Mouse (Mus musculus): ENCODE measurements around the gene Emc9.

The Emc9 gene

DNA sequence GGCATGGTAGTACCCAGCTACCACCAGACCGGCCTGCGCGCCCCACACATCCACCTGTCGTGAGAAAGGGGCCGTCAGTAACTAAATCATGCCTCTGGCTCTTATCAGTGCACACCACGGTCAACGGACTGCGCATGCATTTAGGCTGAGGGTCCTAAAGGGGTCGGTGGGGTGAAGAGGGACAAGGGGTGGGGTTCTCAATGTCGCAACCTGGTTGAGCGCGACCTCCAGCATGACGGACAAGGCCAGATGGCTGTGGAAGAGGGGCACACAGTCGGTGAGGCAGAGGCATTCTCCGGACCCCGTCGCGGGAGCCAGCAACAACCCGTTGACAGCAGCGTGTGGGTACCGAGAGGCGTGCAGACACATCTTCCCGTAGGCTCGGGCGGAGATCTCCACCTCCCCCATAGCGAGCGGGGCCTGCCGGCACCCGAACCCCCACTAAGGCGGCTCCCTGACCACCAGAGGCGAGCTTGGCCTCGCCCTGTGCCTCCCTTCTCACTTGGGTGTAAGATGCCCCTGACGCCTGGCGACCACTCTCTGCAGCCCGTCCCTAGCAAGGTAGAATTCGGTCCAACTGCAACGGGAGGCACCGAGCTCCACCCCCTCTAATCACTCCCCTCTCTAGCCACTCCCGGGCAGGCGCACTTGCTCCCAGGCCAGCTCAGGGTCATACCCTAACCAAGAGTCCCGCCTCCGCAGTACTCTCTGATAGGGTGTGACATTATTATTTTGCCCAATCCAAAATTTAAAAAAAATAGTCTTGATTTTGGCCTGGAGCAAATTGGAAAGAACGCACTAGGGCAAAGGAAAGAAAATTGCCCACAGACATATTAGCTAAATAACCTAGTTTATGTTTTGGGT is at the start of gene Emc9:
Gene Emc9 (minus strand): TSS at position 601 of the 864 bp plus-strand sequence.
- peak; percentile 86 for DNase-seq

DNA sequence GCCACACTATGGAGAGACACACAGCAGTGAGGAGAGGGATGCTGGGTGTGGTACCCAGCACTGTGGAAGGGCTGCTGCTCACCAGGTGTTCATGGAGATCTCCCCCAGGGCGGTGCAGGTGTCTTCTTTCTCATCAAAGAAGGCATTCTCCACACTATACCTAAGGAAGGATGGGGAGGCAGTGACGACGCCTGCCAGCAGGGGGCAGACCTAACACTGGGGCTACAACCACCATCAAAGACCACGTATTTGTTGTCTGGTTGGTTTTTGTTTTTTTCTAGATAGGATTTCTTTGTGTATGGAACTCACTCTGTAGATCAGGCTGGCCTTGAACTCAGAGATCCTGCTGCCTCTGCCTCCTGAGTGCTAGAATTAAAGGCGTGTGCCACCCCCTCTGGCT is 44.2 kb upstream of the Emc9 start:
- peak; percentile 56 for DNase-seq

DNA sequence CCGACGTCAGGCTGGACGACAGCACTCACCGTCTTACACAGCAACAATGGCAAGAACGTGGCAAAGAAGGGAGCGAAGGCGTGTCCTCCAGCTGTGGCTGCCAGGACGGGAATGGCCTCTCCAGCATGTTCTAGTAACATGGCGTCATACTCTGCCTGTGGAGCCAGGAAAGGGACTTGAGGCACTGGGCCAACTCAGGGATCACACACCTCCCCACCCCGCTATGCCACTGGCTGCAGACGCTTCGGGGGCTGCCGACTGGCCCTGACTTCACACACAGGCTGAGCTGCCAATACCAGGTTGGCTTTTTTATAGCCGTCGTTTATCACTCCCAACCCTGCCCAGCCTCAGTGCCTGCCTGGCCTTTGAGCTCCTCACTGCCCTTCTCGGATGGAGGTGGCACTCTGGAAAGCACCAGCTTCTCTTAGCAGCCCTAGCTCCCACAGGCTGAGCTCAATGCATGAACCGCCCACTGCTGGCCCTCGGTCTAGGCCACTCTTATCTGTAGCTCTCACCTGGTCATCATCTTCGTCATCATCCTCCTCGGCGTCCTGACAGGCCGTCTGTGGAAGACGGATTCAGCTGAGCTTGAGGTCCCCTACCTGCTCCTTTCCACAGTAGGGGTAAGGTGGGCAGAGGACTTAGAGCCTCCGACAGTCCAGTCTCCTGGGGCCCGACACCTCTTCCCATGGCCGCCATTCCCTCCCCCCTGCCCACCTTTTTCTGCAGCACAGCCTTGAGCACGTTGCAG is 43.1 kb upstream of the Emc9 start:
- DNase-seq = no peak

DNA sequence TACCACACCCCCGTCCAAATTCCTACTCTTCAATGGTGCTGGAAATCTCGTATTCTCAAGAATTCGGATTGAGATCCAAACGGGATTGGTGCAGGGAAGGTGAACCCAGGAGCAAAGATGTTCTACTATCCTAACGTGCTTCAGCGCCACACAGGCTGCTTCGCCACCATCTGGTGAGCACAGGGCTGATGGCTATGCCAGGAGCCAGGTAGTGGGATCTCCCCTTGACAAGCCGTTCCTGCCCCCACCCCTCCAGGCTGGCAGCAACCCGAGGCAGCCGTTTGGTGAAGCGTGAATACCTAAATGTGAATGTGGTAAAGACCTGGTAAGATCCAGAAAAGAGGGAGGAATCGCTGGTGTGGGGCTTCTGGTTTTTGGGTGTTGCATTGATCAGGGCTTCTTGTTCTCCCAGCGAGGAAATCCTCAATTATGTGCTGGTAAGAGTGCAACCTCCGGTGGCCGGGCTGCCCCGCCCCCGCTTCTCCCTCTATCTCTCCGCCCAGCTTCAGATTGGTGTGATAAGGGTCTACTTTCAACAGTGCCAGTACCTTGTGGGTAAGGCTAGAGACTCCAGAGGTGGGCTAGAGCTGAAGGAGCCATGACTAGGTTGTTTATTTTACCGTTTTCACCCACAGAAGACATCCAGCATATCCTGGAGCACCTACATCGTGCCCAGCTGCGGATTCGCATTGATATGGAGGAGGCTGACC is 33.5 kb upstream of the Emc9 start:
- no peak for DNase-seq

DNA sequence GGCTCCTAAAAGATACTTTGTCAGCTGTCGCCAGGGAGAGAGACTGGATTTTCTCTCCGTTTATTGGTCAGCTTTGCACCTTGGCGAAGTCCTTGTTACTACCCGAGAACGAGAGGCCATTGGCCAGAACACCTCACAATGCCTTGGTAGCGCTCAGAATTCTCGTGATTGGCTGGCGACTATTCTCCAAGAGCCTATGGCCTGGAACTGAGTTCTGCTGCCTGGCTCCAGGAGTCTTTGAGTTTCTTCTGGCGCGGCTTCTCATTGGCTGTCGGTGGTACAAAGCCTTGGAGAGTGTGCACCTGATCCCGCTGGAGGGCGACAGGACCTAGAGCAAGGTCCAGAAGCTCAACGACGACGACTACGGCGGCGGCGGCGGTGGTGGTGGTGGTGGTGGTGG is 32.7 kb upstream of the Emc9 start, which contains the start of gene Rec8:
Gene Rec8 (plus strand): TSS at position 216 of the 400 bp plus-strand sequence.
- DNase-seq = peak; percentile 59

DNA sequence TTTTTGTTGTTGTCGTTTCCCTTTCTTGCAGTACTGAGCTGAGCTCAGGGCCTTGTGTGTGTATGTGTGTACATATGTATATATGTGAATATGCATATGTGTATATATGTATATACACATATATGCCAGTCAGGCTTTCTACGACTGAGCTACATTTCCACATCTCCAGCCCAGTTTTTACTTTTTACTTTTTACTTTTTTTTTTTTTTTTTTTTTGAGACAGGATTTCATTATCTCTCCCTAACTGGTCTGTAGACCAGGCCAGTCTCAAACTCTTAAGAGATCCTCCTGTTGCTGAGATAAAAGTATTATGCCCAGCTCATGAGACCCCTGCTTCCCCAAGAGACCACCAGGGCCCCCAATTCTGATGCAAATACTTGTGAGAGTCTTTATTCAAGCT is 31.7 kb upstream of the Emc9 start:
- DNase-seq = no peak

DNA sequence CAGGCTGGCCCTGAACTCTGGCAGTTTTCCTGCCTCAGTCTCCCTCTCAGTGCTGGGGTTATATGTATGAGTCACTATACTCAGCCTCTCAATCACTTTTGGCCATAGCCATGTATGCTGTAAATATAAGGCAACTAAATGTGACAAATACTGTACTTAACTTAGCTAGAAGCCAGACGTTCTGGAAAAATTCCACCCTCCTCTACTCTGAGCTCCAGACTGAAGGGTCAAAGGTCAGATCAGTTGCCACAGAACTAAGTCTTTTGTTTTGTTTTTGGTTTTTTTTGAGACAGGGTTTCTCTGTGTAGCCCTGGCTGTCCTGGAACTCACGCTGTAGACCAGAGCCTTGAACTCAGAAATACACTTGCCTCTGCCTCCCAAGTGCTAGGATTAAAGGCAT is 30.8 kb upstream of the Emc9 start:
- no peak for DNase-seq

DNA sequence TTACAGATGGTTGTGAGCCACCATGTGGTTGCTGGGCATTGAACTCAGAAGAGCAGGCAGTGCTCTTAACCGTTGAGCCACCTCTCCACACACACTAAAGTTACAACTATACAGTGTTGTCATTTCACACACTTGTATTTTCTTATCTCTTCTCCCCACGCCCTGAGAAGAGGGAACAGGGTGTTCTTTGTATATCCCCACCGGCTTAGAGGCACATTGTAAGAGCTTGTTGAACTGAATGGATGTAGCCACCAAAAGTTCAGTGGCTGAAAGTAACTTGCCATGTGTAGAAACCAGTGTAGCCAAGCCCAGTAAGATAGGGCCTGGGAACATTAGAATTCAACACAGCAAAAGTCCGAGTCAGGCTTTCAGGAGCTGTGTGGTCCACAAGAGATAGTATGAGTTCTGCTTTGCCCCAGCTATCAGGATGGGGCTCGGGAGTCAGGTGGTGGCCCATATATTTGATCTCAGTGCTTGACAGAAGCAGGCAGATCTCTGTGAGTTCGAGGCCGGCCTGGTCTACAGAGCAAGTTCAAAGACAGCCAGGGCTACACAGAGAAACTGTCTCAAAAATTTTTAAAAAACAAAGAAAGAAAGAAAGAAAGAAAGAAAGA is 29.6 kb upstream of the Emc9 start:
- no peak for DNase-seq

DNA sequence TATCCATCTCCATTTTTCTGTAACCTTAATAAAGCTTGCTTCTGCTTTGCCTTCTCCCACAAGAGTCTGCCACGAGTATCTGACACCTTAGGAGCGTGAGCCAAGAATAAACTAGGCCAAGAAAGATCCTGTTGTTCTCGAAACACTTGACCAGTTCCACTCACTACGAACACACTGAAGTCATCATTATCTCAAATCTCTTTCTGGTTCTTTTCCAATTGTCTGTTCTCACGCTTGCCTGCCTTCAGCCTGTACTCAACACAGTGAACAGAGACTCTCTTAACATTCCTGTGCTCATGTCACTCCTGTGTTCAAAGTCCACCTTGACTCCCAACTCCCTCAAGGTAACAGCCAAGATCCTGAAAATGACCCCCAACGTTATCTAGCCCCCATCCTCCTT is 28.2 kb upstream of the Emc9 start:
- DNase-seq = no peak

DNA sequence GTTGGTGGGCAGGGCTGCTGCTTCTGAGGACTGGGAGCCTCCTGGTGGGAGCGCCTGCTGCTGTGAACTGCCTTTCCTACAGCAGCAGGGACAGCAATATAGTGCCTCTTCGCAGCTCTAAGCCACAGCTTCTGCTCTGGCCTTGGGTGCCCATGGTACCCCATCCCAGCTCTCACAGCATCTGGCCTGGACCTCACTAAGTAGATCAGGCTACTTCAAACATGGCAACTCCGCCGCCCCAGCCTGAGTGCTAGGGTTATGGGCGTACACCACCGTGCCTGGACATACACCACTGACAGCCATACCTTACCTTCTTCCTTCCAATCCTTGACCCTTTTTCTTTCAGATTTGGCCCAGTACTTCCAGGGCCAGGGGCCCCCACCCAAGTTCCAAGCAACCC is 23.2 kb upstream of the Emc9 start:
- no peak for DNase-seq

DNA sequence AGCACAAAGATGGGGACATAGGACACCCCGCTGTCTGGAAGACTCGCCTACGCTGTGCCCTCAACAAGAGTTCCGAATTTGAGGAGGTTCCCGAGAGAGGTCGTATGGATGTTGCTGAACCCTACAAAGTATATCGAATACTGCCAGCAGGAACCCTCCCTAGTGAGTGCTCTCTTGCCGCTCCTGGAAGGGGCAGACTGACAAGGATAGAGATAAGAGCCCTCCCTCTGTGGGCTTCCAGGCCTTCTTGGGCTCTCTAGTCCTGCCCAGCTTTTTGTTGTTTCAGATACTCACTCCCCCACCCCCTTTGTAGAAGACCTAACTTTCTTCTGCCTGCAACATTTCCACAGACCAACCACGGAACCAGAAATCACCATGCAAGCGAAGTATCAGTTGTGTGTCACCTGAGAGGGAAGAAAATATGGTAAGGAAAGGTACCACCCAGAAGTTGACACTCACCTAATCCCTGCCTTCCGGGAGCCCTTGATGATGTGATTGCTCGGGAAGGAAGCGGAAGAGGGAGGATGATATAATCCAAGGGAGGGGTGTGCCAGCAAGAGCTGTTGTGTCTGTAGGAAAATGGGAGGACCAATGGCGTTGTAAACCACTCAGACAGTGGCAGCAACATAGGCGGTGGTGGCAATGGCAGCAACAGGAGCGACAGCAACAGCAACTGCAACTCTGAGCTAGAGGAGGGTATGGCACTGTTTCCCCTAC is 20.8 kb upstream of the Emc9 start:
- no peak for DNase-seq

DNA sequence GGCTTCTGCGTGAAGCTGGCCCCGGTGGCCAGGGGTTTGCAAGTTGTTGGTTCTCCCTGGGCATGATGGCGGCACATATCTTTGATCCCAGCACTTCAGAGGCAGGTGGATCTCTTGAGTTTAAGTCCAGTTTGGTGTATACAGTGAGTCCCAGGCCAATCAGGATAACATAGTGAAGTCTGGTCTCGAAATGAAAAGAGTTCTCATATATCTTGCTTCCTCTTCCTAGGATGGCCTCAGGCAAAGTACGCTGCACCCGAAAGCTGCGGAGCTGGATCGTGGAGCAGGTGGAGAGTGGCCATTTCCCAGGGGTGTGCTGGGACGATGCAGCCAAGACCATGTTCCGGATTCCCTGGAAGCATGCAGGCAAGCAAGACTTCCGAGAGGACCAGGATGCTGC is 19.7 kb upstream of the Emc9 start:
- no peak for DNase-seq

DNA sequence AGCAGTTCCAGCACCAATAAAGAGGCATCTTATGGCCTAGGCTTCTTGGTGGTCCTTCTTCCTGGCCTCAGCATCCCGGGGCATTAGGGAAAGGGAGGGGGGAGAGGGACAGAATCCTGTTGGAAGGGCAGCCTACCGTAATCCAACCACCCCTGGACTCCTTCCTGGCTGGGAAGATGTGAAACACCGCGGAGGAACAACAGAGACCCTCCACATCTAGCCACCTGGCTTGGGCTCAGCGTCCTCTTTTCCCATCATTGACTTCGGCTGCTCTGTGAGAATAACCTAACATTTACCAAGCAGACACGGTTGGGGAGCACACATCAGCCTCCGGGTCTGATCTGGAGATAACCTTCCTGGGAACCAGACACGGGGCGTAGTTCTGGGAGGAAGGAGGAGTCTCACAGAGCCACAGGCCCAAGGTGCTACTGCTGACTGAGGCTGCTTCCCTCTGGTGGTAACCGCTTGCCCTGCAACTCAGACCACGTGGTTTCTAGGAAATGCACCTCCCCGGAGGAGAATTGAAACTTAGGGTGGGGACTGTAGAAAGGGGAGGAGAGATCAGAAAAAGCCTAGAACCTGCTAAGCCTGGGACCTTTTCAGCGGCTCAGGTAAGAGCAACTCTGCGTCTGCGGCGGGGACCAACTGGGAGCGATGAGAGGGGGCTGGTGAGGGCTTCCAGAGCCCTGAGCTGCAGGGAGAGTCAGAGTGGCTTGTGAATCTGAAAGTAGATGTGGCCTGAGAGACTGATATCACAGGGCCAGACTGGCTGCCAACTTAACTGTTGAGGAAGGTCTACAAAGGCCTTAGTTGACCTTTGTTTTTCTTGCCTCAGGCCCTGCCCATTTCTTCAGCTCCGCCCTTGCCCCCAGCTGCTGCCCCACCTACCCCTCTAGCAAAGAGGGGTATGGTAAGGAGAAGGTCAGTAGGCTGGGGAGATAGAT is 18.8 kb upstream of the Emc9 start:
- DNase-seq = peak; percentile 95

DNA sequence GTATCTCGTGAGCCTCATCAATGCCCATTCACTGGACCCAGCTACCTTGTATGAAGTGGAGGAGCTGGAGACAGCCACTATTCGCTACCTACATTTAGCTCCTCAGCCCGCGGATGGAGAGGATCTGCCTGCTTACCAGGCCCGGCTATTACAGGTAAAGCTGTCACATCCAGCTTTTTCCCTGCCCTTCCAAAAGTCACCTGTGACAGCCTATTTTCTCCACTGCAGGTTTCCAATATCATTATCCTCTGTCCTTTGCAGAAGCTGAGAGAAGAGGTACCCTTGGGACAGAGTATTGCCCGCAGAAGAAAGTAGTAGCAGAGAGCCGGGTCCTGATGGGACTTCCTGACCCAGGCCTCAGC is 18.1 kb upstream of the Emc9 start, which contains the start of gene Irf9:
Gene Irf9 (plus strand): TSS at position 301 of the 362 bp plus-strand sequence.
- no peak for DNase-seq

DNA sequence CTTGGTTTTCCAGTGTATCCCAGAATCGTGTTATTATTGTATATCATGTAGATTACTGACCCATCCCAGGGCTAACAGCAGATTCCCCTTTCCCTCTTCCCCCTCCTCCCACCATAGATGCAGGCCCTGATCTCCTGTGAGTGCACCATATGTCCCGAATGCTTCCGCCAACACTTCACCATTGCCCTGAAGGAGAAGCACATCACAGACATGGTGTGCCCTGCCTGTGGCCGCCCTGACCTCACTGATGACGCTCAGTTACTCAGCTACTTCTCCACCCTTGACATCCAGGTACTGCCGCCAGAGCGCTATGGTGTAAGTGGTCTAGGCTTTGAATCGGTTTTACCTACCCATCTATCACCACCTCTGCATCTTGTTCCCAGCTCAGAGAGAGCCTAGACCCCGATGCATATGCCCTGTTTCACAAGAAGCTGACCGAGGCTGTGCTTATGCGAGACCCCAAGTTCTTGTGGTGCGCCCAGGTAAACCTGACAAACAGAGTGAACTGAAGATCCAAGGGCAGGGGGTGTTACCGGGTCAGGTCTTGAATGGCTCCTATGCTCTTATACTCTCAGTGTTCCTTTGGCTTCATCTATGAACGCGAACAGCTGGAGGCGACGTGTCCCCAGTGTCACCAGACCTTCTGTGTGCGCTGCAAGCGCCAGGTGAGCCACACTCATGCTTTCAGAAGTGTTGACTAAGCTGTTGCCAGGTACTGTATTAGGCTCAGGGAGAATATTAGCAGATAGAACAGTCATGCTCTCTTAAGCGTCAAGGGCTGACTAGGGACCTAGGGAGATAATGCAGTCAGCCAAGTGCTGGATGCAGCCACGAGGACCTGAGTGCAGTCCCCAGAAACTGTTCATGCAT is 13.7 kb upstream of the Emc9 start:
- no peak for DNase-seq

DNA sequence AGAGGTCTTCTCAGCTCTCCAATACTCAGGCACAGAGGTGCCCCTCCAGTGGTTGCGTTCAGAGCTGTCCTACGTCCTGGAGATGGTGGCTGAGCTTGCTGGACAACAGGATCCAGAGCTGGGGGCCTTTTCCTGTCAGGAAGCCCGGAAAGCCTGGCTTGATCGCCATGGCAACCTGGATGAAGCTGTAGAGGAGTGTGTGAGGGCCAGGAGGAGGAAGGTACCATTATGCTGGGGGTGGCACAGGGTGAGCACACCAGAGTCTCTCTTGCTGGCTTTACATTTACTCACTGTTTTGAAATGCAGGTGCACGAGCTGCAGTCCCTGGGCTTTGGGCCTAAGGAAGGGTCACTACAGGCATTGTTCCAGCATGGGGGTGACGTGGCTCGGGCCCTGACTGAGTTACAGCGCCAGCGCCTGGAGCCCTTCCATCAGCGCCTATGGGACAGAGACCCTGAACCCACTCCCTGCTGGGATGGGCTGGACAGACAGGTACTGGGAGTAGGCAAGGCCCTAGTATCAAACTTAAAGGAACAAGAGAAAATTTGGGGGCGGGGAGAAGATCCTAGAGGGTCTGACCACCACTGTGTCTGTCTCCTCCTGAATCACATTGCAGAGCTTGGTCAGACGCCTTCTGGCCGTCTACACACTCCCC is 11.1 kb upstream of the Emc9 start:
- DNase-seq = peak; percentile 56

DNA sequence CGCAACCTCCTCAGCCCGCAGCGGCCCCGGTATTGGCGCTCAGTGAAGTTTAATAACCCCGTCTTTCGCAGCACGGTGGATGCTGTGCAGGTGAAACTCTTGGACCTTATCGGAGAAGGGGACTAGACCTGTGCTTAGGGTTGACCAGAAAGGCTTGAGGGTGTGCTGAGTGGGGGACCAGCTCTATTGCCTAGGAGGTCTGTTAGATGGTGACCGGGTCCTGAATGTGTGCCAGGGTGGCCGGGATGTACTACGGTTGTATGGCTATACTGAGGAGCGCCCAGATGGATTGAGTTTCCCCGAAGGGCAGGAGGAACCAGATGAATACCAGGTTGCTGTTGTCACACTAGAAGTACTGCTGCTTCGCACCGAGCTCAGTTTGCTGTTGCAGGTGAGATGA is 7.1 kb upstream of the Emc9 start:
- no peak for DNase-seq

DNA sequence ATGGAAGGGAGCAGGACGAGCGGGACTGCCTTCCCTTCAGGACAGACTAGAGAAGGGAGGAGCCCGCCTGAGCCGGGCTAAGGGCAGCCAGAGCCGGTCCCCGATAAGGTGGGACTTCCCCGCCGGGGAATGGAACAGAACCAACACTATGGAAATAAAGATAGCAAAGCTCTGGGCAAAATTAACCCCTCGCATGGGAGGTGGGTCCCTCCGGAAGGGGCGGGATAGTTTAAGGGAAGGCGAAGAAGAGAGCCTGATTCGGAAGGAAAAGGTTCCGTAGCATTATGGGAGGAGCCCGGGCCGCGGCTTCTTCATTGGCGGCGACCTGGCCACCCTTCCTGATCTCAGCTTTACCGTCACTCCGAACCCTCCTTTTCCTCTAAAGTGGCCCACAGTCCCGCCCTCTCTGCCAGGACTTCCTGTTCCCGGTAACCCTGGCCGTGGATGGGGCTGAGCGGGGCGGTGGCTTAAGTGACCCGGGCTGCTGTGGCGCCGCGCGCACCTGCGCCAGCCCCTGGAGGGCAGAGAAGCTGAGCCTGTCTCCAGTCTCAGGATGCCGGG is 6.3 kb upstream of the Emc9 start, which contains the start of gene Rnf31:
Gene Rnf31 (plus strand): TSS at position 378 of the 561 bp plus-strand sequence.
- DNase-seq = peak; percentile 97

DNA sequence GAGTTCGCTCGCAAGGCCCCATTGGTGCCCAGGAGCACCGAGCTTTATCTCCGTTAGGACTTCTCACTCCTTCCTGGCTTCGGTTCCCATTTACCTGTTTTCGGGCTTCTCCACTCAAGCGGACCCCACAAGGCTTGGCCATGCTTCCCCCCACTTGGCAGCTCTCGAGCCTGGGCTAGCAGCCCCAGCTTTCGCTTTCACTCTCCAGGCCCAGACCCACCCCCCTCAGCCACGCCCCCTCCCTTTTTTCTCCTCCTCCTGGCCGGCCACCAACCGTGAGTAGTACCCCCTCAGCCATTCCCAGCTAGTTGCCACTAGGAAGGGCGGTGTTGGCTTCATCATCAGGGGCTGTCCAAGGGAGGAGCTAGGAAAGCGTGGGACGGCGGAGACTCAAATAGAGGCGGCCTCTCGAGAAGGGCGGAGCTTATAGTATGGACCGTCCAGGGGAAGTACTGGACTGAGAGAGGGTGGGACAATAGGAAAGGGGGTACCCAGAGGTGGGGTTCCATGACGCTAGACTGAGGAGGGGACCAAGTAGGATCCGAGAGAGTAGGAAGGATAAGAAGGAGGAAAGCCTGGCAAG is 5.7 kb upstream of the Emc9 start, which contains the start of gene Psme2:
Gene Psme2 (minus strand): TSS at position 366 of the 583 bp plus-strand sequence.
- peak; percentile 96 for DNase-seq

All from kidney, postnatal 14 days (tissue).